Mouse (Mus musculus) frontal cortex, postnatal 25 days (tissue): ENCODE results near the gene Rps6ka2.
A peak's percentile ranks its signal among the peaks of the same experiment; 100 is the strongest.
"Not testable (repeated sequence)": the region's sequence is repeated elsewhere in the genome, so short reads cannot be mapped to it uniquely, and the experiment has no call there.

Experiments
- DNase-seq, 2 experiments: peaks; one replicate each; pipeline ENCODE4 v3.0.0; 2022; ENCODE audit warnings: low spot score in 2 of 2

Gene Rps6ka2

GRCm38 (mm10) chr17:7170304-7171295, 685 bp downstream of the Rps6ka2 start:
- no peak for DNase-seq

- DNase-seq, result no peak
Observed at GRCm38 (mm10) chr17:7173331-7174028, 3.6 kb downstream of the Rps6ka2 start.

- DNase-seq, result no peak
Observed at GRCm38 (mm10) chr17:7175293-7175692, 5.4 kb downstream of the Rps6ka2 start.

GRCm38 (mm10) chr17:7176394-7176793, 6.5 kb downstream of the Rps6ka2 start:
- no peak for DNase-seq

GRCm38 (mm10) chr17:7178196-7178595, 8.3 kb downstream of the Rps6ka2 start:
- no peak for DNase-seq

GRCm38 (mm10) chr17:7182187-7182586, 12.3 kb downstream of the Rps6ka2 start:
- no peak for DNase-seq

GRCm38 (mm10) chr17:7187037-7187436, 17.1 kb downstream of the Rps6ka2 start:
- not testable (repeated sequence) for DNase-seq

- DNase-seq, result no peak
Observed at GRCm38 (mm10) chr17:7189425-7189824, 19.5 kb downstream of the Rps6ka2 start.

GRCm38 (mm10) chr17:7189975-7190374, 20.1 kb downstream of the Rps6ka2 start:
- no peak for DNase-seq

- DNase-seq, result no peak
Observed at GRCm38 (mm10) chr17:7194140-7194840, 24.4 kb downstream of the Rps6ka2 start.

- no peak for DNase-seq
Observed at GRCm38 (mm10) chr17:7197121-7197925, 27.4 kb downstream of the Rps6ka2 start.

GRCm38 (mm10) chr17:7204771-7205406, 35.0 kb downstream of the Rps6ka2 start:
- DNase-seq, result no peak

- DNase-seq, result no peak
Observed at GRCm38 (mm10) chr17:7206434-7207145, 36.7 kb downstream of the Rps6ka2 start.

- DNase-seq, result no peak
Observed at GRCm38 (mm10) chr17:7210648-7211047, 40.7 kb downstream of the Rps6ka2 start.

- DNase-seq, result no peak
Observed at GRCm38 (mm10) chr17:7211893-7212292, 42.0 kb downstream of the Rps6ka2 start.

- no peak for DNase-seq
Observed at GRCm38 (mm10) chr17:7213214-7213613, 43.3 kb downstream of the Rps6ka2 start.

GRCm38 (mm10) chr17:7214061-7214460, 44.1 kb downstream of the Rps6ka2 start:
- DNase-seq, result peak; percentile 59 to 66

GRCm38 (mm10) chr17:7217791-7218329, 47.9 kb downstream of the Rps6ka2 start:
- DNase-seq, result no peak

- DNase-seq, result no peak
Observed at GRCm38 (mm10) chr17:7218396-7218795, 48.5 kb downstream of the Rps6ka2 start.
